Mouse (Mus musculus) testis, postnatal 14 days (tissue): ENCODE results near the gene Smarce1.

ENCODE experiments used
- DNase-seq: peaks from one replicate; pipeline ENCODE4 v3.0.0; 2021; ENCODE audit warnings: low spot score

Gene Smarce1

DNA sequence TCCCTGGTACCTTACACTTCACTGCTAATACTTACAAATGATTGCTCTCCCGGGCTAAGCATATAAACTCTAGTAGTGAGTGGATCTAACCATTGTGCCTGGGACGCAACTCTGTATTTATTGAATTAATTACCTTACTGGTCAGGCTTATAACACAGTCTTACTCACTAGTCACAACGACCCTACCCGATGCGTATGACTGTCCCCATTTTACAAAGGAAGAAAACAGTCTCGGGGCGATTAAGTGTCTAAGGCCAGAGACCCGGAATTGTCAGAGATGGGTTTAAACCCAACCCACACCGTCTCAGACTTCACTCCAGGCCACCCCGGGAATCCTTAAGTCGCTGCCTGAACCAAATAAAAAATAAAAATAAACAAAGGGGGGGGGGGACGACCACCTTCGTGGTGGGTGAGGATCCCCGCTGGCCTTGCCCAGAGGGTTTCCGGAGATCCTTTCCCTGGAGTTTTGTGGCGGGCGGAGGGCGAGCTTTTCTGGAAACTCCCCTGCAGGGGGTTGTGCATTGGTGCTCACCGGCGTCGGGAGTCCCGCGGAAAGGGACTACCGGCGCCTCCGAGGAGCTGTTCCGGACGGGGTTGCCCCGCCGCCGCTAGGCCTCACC, 1.1 kb downstream of the Smarce1 start:
- DNase-seq: no peak

DNA sequence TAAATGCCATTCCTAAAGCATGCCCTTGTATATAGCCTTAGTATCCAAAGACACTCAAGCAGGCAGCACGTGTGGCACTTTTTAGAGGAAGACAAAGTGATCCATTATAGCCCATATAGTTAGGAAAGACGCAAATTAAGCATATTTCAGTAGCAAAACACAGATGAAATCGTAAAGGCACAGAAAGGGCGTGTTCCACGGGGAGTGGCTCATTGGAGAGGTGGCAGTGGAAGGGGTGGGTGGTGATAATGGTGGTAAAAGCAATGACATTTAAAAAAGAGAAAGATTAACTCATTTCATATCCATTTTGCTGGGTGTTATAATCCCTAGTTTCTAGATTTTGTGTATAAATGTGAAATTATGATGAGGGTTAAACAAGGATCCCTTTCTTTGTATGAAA, 4.5 kb downstream of the Smarce1 start:
- DNase-seq: no peak

DNA sequence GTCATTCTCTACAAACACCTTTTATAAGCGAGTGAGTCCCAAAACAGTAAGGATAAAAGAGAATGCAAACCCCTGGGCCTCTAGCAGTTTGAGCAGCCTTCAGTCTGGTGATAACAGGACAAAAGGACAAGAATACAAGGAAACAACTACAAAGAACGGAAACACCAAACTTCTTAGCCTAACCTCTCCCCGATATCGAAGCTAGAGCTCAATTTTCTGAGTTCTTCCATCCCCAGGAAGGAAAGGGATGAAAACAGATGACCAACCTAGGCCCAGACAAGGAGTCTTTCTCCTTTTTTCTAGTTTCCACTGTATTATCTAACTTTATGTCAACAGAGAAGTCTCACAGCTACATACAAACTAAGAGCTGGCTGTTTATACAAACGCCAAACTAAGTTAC, 7.5 kb downstream of the Smarce1 start:
- no peak for DNase-seq

DNA sequence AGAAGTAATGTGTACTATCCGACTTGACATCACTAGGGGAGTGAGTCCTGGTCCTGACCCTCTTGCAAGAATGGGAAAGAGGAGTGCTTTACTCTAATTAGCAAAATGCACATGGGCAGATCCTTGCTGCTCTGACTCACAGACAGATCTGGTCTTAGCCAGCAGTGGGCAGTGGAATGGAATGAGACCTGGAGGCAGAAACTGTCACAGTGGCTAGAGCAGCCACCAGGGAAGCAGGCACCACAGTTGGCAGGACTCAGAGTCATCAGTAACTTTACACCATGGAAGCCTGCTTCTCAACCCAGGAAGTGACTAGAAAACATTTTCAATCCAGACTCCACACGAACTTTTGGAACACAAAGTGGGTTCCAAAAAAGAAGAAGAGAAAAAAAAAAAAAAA, 9.0 kb downstream of the Smarce1 start:
- DNase-seq: no peak

DNA sequence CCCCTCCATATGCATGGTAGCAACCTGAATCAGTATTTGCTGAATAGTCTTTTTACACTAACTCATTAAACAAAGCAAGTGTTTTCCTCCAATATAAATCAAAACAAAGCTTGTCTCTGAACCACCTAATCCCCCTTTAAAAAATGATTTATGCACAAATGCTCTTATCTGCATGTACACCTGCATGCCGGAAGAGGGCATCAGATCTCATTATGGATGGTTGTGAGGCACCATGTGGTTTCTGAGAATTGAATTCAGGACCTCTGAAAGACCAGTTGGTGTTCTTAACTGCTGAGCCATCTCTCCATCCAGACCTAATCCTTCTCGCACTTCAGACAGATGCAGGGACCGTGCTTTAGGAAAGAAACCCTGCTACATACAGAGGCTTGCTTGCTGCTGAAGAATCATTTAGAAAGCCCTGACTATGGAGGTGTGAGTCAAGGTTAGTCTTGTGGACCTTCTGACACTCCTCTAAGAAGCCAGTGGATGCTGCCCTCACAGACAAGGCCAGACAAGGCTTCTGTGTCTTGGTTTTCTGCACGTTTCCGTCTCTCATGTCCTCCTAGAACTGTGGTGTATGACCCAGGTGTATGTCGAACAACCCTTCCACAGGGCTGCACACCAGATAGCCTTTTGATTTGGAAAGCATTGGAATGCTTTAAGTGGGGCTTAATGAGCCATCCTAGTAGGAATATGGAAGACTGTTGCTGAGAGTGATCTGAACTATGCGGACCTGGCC, 13.4 kb downstream of the Smarce1 start:
- DNase-seq: no peak

DNA sequence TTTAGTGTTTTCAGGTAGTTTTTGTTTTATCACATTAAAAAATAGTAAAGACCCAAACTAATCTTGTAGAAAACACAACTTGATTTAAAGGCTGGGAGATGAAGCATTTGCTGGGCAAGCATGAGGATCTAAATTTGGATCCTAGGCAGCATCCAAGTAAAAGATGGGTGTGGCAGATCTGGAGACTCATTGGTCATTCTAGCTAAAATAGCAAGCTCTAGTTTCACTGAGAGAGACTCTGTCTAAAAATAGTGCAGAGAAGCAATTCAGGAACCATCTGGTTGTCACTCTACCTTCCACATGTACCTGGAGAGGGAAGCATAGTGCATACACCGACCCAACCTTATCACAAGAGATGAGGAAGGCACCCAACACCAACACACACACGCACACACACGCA, 14.6 kb downstream of the Smarce1 start:
- DNase-seq: no peak

DNA sequence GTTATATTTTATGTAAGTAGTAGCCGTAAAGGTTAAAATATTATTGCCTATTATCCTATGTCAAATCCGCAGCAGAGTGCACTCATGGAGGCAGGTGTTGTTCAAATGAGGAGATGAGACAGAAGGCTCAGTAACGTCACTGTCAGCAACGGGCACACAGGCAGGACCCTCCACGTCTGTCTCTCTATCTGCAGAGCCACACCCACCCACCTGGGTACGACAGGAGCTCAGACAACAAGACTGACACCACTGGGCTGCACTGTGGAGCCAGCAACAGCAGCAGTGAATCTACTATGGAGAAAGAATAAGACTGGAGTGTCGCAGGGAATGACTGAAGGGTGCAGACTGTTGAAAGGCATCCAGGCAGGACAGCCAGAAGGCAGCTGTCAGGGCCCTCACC, 18.1 kb downstream of the Smarce1 start:
- no peak for DNase-seq

DNA sequence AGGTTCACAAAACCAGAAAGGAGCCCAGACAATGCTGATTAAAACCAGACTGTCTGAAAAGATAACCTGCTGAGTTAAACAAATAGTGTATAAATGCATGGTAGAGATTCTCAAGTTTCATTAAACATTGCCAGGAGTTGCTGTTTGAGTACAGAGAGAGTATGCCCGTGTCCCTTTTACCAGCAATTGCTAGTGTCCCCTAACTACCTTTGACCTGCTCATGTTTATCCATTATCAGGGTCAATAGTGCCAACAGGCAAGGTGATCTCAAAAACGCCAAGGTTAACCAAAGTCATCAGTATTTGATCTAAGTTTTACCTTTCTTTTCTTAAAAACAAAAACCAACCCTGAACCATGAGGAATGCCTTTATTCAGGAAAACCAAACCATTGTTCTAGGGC, 18.9 kb downstream of the Smarce1 start:
- DNase-seq: no peak

DNA sequence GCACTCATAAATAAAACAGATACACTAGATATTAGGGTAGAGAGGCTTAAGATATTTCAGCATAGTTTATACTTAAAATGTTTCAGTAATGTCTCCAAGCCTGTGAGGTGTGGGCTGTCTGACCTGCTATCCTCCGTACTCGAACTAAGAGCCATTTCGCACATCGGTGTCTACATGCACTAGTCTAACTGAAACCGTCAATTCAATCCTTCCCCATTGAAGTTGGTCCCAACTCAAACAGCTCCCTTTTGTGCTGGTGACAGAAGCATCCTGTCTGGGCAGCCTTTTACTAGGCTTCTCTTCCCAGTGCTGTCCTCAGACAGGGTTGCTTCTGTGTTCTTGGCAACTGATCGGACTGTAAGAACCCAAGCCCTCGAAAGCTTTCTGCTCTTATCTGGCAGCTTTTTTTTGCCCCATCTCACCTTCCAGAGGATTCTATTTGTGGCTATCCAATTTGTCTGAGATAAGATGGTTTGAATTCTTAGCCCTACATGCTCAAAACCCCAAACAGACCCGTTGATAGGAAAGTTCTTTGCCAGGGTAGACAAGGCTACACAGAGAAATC, 22.6 kb downstream of the Smarce1 start:
- no peak for DNase-seq

DNA sequence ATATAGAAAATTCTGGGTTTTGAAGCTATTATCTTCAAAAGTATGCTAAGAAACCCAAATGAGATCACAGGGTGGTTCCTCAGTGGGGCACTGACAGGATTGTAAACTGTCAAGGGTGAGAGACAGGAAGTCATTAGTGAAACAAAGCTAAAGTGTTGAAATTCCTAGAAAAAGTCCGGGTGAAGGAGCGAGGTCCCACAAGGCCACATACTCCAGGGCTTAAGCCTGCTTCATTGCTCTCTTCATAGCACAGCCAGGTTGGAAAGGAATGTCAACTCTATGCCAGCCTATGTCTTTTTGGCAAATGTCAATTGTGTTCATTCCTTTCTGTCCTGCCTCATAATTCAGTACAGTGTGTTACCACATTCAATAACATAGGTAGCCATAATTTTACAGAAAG, 23.4 kb downstream of the Smarce1 start:
- DNase-seq: no peak

DNA sequence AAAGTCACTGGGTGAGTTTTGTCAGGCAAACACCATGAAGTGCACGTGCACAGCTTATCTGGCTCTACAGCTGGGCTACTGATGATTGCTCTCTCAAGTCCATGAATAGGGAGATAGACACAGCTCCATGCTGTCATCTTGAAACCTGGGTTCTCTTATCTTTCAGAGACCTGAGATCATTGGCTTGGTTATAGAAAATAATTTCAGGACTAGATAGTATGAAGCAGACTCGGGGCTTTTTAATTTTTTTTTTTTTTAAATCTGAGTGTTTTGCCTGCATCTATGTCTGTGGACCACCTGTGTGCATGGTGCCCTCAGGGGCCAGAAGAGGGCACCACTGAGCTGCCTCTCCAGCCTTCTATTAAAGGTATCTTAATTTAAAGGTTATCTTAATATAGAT, 23.9 kb downstream of the Smarce1 start:
- DNase-seq: no peak

DNA sequence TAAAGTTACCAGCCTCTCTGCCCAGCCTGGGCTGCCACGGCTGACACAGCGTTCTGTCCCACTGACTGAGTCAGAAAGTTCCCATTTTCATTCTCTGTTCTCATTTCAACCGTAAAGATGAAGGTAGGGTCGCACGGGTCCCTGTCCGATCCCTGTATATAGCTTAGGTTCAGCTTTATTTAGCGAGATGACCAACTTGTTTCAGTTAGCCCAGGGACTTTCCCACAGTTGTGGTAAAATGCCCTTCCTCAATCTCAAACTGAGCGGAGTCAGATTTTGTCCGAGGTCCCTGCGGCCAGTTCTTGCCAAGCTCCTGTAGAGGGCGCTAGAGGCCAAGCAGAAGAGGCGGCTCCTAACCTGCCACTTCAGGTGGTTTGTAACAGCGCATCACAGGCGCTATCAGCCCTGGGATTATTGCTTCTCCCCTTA, 41.6 kb downstream of the Smarce1 start:
- peak; percentile 73 for DNase-seq

DNA sequence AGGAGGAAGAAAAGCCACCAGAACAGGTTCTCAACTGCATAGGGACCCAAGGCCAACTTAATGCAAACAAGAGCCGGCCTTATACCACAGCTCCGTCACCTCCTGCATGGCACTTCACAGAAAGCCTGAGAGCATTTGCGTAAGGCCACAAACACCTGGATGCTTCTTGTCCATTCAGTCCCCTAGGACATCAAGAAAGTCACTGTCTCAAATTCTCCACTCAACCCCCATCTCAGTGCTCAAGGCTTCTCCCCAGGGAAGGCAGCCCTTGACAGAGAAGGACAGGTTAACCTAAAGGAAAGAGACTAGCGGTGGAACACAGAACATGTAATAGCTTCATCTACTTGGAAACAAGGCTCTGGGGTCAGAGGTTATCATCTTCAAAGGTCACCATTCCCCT, 43.5 kb downstream of the Smarce1 start:
- no peak for DNase-seq

DNA sequence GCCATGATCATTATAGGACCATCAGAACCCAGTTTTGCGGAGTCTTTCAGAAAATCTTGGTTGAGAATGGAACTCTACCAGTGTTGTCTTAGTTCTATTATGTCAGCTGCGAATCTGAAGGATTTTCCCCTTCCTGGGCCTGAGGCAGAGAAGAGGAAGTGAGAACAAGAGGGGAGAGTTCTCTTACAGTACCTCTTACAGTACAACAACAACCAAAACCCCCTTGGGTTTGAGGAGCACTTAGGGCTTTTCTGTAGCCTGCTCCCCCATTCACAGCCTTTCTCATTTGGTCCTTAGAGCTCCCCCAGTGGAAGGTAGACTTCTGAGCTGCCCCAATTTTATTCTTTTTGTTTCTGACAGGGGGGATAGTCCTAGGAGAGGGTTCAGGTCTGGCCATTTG, 44.0 kb downstream of the Smarce1 start:
- DNase-seq: no peak

DNA sequence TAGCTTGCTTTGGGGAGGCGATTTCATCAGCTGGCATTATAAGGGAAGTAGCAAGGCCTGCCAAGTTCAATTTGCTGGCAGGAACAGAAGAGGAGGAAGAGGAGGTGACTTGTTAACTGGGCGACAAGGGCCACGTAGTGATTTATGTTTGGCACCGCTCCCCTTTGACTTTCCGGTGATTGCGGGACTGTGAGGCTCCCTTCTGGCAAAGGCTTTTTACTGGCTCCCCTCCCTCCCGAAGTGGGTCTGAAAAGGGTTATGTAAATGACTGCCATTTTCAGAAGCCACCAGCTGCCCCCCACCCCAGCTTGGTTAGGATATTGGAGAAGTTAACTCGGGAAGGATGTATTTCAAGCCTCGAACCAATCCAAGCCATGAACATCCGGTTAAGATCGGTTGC, 48.2 kb downstream of the Smarce1 start:
- no peak for DNase-seq

DNA sequence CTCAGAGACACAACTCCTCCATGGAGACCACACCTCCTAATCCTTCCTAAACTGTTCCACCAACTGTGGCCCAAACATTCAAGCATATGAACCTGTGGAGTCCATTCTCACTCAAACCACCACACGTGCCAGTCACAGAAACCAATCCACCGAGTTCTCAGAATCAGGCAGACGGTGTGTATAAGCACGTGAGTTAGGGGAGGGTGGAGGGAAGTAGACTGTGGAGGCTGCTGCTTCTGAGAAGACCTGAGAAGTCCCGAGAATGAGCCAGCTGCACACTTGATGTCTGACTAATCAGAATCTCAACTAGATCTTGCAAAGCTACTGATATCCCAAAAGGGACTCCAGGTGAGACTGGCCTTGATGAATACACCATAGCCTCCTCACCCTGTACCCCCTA, 50.7 kb downstream of the Smarce1 start:
- no peak for DNase-seq

DNA sequence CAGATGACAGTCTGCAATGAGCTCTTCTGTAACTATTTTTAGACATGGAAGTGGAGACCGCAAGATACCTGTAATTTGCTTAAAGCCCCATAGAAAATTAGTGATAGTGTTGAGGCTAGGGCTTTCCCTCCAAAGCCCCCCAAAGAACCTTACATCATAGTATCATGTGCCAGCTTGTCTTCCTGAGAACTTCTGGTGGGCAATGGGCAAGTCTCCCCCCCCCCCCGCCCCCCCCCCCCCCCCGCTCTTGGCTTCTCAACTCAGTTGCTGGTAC, 53.0 kb downstream of the Smarce1 start:
- DNase-seq: no peak

DNA sequence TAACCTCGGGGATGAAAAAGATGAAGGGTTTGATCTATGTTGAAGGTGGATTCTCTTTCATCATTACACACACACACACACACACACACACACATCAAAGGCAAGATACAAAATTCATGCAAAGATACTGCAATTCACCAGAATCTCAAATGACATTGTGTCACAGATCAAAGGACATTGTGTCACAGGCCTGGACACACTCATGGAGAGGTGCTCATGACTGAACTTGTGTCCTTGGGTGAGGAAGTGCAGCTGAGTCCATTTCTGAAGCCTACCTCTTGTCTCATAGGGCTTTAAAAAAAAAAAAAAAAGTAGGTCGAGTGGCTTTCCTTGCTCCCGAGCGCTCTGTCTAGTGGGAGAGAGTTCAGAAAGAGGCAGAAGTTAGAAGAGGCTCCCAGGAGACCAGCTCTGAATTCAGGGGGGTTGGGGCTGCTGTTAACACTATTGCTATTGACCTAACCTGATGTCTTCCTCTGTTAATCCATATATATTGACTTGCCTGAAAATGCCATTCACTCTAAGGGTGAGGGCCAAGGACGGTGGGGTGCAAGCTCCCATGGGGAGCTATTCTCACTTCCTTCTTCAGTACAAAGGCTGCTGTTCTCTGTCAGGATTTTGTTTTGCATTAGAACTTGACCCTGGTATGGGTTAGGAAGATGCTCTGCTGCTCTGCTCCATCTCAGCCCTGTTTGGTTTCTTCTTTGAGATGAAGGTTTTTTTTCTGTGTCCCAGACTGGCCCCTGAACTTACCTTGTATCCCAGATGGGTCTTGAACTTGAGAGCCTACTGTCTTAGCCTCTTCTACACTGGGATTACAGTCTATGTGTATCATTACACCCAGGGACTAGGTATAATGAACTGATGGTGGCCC, 53.5 kb downstream of the Smarce1 start:
- no peak for DNase-seq

DNA sequence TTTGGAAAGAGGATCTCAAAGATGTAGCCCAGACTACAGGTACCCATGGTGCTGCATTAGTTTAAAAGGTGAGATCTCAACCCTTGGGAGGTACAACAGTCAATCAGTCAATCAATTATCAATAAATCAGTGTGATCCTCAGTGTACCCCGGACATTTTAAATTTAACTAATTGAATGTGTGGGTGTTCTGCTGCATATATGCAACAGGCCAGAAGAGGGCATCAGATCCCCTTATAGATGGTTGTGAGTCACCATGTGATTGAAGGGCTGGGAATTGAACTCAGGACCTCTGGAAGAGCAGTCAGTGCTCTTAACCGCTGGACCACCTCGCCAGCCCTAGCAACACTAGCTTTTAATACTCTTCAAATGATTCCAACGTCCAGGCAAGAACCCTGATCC, 58.8 kb downstream of the Smarce1 start:
- DNase-seq: no peak

DNA sequence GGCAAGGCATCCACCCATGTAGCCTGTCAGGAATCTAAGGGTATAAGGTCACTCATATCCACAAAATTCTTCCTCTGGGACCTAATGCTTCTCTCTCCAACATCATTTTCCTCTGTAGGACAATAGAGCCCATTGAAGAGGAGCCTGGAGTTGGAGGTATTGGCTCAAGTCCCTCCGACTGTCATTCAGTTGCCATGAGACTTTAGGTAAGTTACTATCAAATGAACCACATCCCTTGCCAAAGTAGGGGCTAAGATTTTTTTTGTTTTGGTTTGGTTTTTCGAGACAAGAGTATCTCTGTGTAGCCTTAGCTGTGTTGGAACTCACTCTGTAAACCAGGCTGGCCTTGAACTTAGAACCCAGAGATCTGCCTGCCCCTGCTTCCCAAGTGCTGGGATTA, 59.4 kb downstream of the Smarce1 start:
- no peak for DNase-seq

DNA sequence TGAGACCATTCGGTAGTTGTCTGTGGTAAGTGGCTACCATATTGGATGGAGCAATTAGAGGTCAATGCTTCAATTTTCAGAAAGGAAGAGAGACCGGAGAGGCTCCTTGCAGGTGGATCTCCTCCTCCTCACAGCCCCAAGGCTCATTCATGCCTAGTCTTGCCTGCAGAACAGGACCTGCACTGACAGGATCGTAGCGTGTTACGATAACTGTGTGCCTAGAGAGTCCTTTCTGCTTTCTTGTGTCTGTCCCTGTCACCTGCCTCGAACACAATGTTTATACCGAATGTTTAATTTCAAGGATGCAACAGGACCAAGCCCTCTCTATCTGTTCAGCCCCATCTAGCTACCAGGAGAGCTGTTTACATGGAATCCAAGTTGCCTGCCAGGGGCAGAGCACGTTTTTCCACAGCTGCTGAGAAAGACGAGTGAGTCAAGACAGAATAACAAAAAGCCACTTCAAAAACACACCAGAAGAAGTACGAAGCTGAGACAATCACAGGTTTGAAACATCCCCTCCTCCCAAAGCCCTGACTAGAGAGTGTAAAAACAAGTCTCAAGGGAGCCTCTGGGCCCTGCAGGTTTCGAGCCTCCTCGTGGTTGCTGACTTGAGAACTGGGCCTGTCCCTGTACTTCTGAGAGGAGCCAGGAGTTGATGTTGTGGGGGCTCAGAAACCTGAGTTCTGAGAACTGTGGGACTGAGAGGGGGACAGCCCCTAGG, 60.1 kb downstream of the Smarce1 start:
- DNase-seq: no peak

DNA sequence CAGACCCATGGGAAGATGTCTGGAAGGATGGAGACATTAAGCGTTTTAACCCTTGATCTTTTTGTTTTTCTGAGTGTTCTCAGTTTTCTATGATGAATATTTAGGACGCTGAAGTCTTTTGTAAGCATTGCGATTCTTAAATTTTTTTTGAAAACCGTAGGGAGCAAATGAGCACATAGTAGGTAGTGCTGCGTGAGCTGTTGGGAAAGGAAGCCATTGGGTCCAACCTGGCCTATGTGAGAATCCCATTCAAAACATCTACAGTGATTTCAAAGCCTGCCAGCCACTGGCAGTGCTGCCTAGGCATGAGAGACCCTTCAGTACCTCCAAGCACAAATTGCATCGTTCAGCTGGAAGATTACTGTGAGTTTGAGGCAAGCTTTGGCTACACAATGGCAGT, 60.8 kb downstream of the Smarce1 start:
- no peak for DNase-seq
